Mouse (Mus musculus) brain, embryonic 14.5 days (tissue): ENCODE measurements around the gene Tmem81.

Experiments
- CTCF ChIP-seq: fragments of 200-500 bp; IDR thresholded peaks from 2 replicates; pipeline ENCODE4 v1.5.1; 2012; ENCODE audit warnings: inconsistent platforms, mild to moderate bottlenecking, moderate library complexity, borderline replicate concordance; ENCODE audit not compliant: insufficient read depth, insufficient read length; ENCODE audit errors: extremely low read depth
- POLR2A ChIP-seq: fragments of 200-500 bp; IDR thresholded peaks from 2 replicates; pipeline ENCODE4 v1.6.1; 2012; ENCODE audit warnings: mild to moderate bottlenecking, inconsistent platforms, borderline replicate concordance; ENCODE audit not compliant: poor library complexity, insufficient read depth, insufficient read length, severe bottlenecking; ENCODE audit errors: extremely low read depth

DNA sequence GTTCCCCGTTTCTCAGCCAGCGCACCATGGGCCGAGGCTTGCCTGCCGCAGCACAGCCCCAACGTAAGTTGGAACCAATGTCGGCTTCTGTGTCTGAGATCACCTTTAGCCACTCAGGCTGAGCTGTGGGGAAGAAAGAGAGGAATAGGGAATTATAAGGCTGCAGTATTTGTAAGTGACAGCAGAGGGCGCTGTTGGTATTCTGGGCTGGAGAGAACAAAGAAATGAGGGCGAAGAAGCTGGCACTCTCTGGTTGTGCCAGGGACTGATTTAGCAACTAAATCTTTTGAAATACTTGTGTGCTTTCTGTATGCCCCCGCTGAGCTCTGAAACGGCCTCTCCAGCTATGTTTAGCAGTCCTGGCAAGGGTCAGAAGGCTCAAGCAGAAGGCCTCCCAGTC, 19.8 kb downstream of the Tmem81 start:
- TF ChIP-seq CTCF: peak; percentile 87
- no peak for TF ChIP-seq POLR2A
